Mouse (Mus musculus) CH12.LX (cell line): Measurements from ENCODE around the gene Dpm1. TPM values are rescaled to one million over a fixed set of nuclear protein-coding genes. Genes with fewer than 3 reads are reported as not detected.
A peak's percentile ranks its signal among the peaks of the same experiment; 100 is the strongest.

Source experiments
- DNase-seq: peaks from one replicate; pipeline ENCODE4 v3.0.0-alpha.2; 2013; ENCODE audit errors: extremely low read depth
- H3K27ac ChIP-seq: 2 replicates; pipeline ENCODE4 v1.5.1; 2012; ENCODE audit warnings: low read depth, mild to moderate bottlenecking, control low read depth, moderate library complexity; ENCODE audit not compliant: insufficient read depth
- H3K27me3 ChIP-seq: replicated peaks from 2 replicates; pipeline ENCODE3; 2012; ENCODE audit warnings: inconsistent platforms
- H3K36me3 ChIP-seq, 2 experiments: replicated peaks in 1 of 2; 2 replicates each; pipeline versions ENCODE3 to v1.6.1; 2012; ENCODE audit warnings: inconsistent platforms in 1 of 2, low read length in 1 of 2, mild to moderate bottlenecking in 1 of 2, mixed read lengths in 1 of 2, moderate library complexity in 1 of 2; ENCODE audit not compliant: control insufficient read depth in 1 of 2, insufficient read depth in 1 of 2
- H3K4me1 ChIP-seq, 2 experiments: 2 replicates each; pipeline ENCODE4 v1.6.1; 2012; ENCODE audit warnings: inconsistent platforms in 1 of 2, moderate library complexity in 1 of 2; ENCODE audit not compliant: insufficient read depth in 2 of 2, control insufficient read depth in 1 of 2
- H3K4me2 ChIP-seq: 2 replicates; pipeline ENCODE4 v1.6.1; 2012; ENCODE audit warnings: low read depth, mild to moderate bottlenecking, control low read depth; ENCODE audit not compliant: poor library complexity, insufficient read depth, severe bottlenecking
- H3K4me3 ChIP-seq, 3 experiments: fragments of 150-350 bp in 1 of 3; sonication (generic) in 1 of 3; replicated peaks in 1 of 3; 2 replicates each; pipeline versions ENCODE3 to v1.5.1; 2011 to 2012; ENCODE audit warnings: low read depth in 2 of 3, low read length in 2 of 3, mild to moderate bottlenecking in 2 of 3, moderate library complexity in 2 of 3, control low read depth in 1 of 3, improper control_type of control experiment in 1 of 3, inconsistent platforms in 1 of 3, mixed read lengths in 1 of 3; ENCODE audit not compliant: poor library complexity in 1 of 3
- H3K79me2 ChIP-seq: replicated peaks from 2 replicates; pipeline ENCODE4 v1.6.1; 2012; ENCODE audit warnings: mild to moderate bottlenecking, moderate library complexity; ENCODE audit not compliant: control insufficient read depth, poor library complexity, insufficient read depth, severe bottlenecking; ENCODE audit errors: extremely low read depth
- H3K9ac ChIP-seq: 2 replicates; pipeline ENCODE4 v1.6.1; 2012; ENCODE audit warnings: low read depth, mild to moderate bottlenecking, control low read depth, moderate library complexity; ENCODE audit not compliant: insufficient read depth
- H3K9me3 ChIP-seq: replicated peaks from 2 replicates; pipeline ENCODE3; 2012; ENCODE audit warnings: low read length, inconsistent platforms, mixed read lengths
- BHLHE40 ChIP-seq: IDR thresholded peaks from 2 replicates; pipeline ENCODE4 v1.6.1; 2011; ENCODE audit warnings: mild to moderate bottlenecking, low read depth, low read length, improper control_type of control experiment
- CHD2 ChIP-seq: IDR thresholded peaks from 2 replicates; pipeline ENCODE4 v1.6.1; 2011; ENCODE audit warnings: low read length, improper control_type of control experiment
- E2F4 ChIP-seq: IDR thresholded peaks from 2 replicates; pipeline ENCODE4 v1.6.1; 2011; ENCODE audit warnings: low read depth, low read length, improper control_type of control experiment; ENCODE audit not compliant: insufficient replicate concordance
- ELF1 ChIP-seq: IDR thresholded peaks from 2 replicates; pipeline ENCODE4 v1.6.1; 2014; ENCODE audit warnings: low read depth, mild to moderate bottlenecking, inconsistent platforms, low read length, improper control_type of control experiment
- ETS1 ChIP-seq: conservative IDR thresholded peaks from 2 replicates; pipeline ENCODE4 v1.6.1; 2012; ENCODE audit warnings: low read depth, mild to moderate bottlenecking, inconsistent platforms, low read length, improper control_type of control experiment, moderate library complexity
- GABPA ChIP-seq: IDR thresholded peaks from 2 replicates; pipeline ENCODE4 v1.6.1; 2012; ENCODE audit warnings: low read depth, low read length, improper control_type of control experiment, inconsistent platforms; ENCODE audit not compliant: insufficient replicate concordance
- HCFC1 ChIP-seq: IDR thresholded peaks from 2 replicates; pipeline ENCODE4 v1.6.1; 2012; ENCODE audit warnings: low read depth, mild to moderate bottlenecking, inconsistent platforms, low read length, improper control_type of control experiment
- IRF4 ChIP-seq: IDR thresholded peaks from 2 replicates; pipeline ENCODE4 v1.6.1; 2014; ENCODE audit warnings: low read depth, mild to moderate bottlenecking, inconsistent platforms, low read length, improper control_type of control experiment
- JUN ChIP-seq: IDR thresholded peaks from 2 replicates; pipeline ENCODE4 v1.6.1; 2011; ENCODE audit warnings: low read depth, mild to moderate bottlenecking, low read length, improper control_type of control experiment, moderate library complexity; ENCODE audit not compliant: insufficient read depth
- JUND ChIP-seq: conservative IDR thresholded peaks from 2 replicates; pipeline ENCODE4 v1.6.1; 2011; ENCODE audit warnings: low read depth, low read length, improper control_type of control experiment
- MAFK ChIP-seq: IDR thresholded peaks from 2 replicates; pipeline ENCODE4 v1.6.1; 2011; ENCODE audit warnings: low read length, improper control_type of control experiment; ENCODE audit not compliant: insufficient replicate concordance
- MEF2A ChIP-seq: IDR thresholded peaks from 2 replicates; pipeline ENCODE4 v1.6.1; 2014; ENCODE audit warnings: low read depth, mild to moderate bottlenecking, inconsistent platforms, low read length, improper control_type of control experiment, borderline replicate concordance
- MXI1 ChIP-seq: IDR thresholded peaks from 2 replicates; pipeline ENCODE4 v1.6.1; 2011; ENCODE audit warnings: mild to moderate bottlenecking, low read depth, low read length, improper control_type of control experiment
- MYC ChIP-seq: IDR thresholded peaks from 2 replicates; pipeline ENCODE4 v1.6.1; 2011; ENCODE audit warnings: low read depth, mild to moderate bottlenecking, improper control_type of control experiment, low read length
- PAX5 ChIP-seq: IDR thresholded peaks from 2 replicates; pipeline ENCODE4 v1.6.1; 2012; ENCODE audit warnings: low read length, inconsistent platforms, mixed read lengths
- POLR2AphosphoS2 ChIP-seq: IDR thresholded peaks from 2 replicates; pipeline ENCODE4 v1.6.1; 2011; ENCODE audit warnings: low read depth, low read length, improper control_type of control experiment
- SIN3A ChIP-seq: IDR thresholded peaks from 2 replicates; pipeline ENCODE4 v1.6.1; 2012; ENCODE audit warnings: low read length, improper control_type of control experiment, inconsistent platforms
- SMC3 ChIP-seq: IDR thresholded peaks from 2 replicates; pipeline ENCODE4 v1.6.1; 2011; ENCODE audit warnings: low read depth, low read length, improper control_type of control experiment
- TCF12 ChIP-seq: IDR thresholded peaks from 2 replicates; pipeline ENCODE4 v1.6.1; 2014; ENCODE audit warnings: low read depth, mild to moderate bottlenecking, inconsistent platforms, low read length, improper control_type of control experiment
- USF1 ChIP-seq: IDR thresholded peaks from 2 replicates; pipeline ENCODE4 v1.6.1; 2014; ENCODE audit warnings: low read depth, mild to moderate bottlenecking, inconsistent platforms, low read length, improper control_type of control experiment
- USF2 ChIP-seq: conservative IDR thresholded peaks from 2 replicates; pipeline ENCODE4 v1.6.1; 2011; ENCODE audit warnings: low read depth, low read length, improper control_type of control experiment
- ZC3H11A ChIP-seq: IDR thresholded peaks from 2 replicates; pipeline ENCODE4 v1.6.1; 2012; ENCODE audit warnings: low read depth, mild to moderate bottlenecking, inconsistent platforms, low read length, improper control_type of control experiment
- ZMIZ1 ChIP-seq: IDR thresholded peaks from 2 replicates; pipeline ENCODE4 v1.6.1; 2012; ENCODE audit warnings: low read depth, mild to moderate bottlenecking, inconsistent platforms, low read length, improper control_type of control experiment
- ZNF384 ChIP-seq: IDR thresholded peaks from 2 replicates; pipeline ENCODE4 v1.6.1; 2012; ENCODE audit warnings: low read depth, low read length, improper control_type of control experiment, inconsistent platforms
- dilution Hi-C: fragments of 300-500 bp; cut with MboI; formaldehyde crosslinking; loops from 2 replicates; pipeline ENCODE4 v1.14.3; 2020; ENCODE audit warnings: low sequenced_read_pairs; ENCODE audit not compliant: extremely low pct_unique_long_range_greater_than_20kb, extremely low pct_ligation_motif_present
- in situ Hi-C: fragments of 300-500 bp; cut with MboI; formaldehyde crosslinking; loops from 3 replicates; pipeline ENCODE4 v1.14.3; 2019; ENCODE audit warnings: low sequenced_read_pairs, low pct_ligation_motif_present, low pct_unique_long_range_greater_than_20kb, mixed read lengths
- polyA plus RNA-seq: library from polyadenylated mRNA; unstranded; fragments of >175 nt; gene quantifications from 2 replicates; pipeline ENCODE4 v1.2.1, GENCODE M21; 2012; ENCODE audit warnings: low read depth; ENCODE audit not compliant: insufficient read length
- total RNA-seq, 2 experiments: library from RNA; depleted of rRNA; stranded (reverse); fragments of 300-350 nt in 1 of 2; fragments of >200 nt in 1 of 2; gene quantifications; 2 replicates each; pipeline ENCODE4 v1.2.3; 2012 to 2014

The Dpm1 gene
- total and polyA plus RNA-seq, 3 experiments = 28.5 to 52.9 (median 30.7) TPM

DNA sequence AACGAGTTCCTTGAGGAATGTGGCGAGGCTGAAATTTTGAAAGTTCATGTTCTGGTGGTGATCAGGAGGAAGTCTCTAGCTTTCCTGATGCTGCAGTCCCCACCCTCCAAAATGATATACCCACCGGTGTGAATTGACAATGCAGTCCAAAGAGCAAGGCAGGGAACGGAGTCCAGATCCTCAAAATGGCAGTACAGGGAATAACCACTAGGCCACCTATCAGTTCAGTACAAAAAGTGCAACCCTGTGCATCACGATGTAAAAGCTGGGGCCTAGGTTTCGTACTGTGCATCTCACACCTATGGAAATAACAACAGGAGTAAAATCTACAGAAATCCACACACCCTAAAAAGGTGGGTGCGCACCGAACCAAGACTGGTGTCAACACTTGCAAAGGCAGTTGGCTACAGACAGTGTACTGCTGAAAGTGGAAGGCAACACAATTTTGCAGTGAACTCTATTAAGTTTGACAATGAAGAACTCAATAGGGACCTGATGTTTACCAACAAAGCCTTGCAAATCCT, 25.9 kb downstream of the Dpm1 start:
- H3K27me3 ChIP-seq = no peaks in the 10 kb centered on the region
- H3K27ac ChIP-seq = no peak overlapping the region
- peaks cover 24 to 63% of the 10 kb centered on the region in 2 experiments for H3K36me3 ChIP-seq
- H3K4me2 ChIP-seq = peak overlapping the region; percentile 80
- TF ChIP-seq USF1 = no peak
- TF ChIP-seq PAX5 = no peak
- no peak for TF ChIP-seq HCFC1
- TF ChIP-seq TCF12 = no peak
- no peak for TF ChIP-seq JUND
- TF ChIP-seq CHD2 = no peak
- no peak for TF ChIP-seq ZMIZ1
- TF ChIP-seq SIN3A = no peak
- TF ChIP-seq ELF1 = no peak
- H3K79me2 ChIP-seq = peaks cover 66% of the 10 kb centered on the region
- H3K4me1 ChIP-seq = peaks cover 16 to 61% of the 10 kb centered on the region in 2 experiments
- H3K9ac ChIP-seq = peak overlapping the region; percentile 53; the same call in 1 of the 2 replicates
- DNase-seq = no peak
- in situ Hi-C loops = no loop called here
- H3K9me3 ChIP-seq = peaks cover 4% of the 10 kb centered on the region
- dilution Hi-C loops = no loop called here
- H3K4me3 ChIP-seq = peak overlapping the region; percentile 62 to 96 (median 94)

DNA sequence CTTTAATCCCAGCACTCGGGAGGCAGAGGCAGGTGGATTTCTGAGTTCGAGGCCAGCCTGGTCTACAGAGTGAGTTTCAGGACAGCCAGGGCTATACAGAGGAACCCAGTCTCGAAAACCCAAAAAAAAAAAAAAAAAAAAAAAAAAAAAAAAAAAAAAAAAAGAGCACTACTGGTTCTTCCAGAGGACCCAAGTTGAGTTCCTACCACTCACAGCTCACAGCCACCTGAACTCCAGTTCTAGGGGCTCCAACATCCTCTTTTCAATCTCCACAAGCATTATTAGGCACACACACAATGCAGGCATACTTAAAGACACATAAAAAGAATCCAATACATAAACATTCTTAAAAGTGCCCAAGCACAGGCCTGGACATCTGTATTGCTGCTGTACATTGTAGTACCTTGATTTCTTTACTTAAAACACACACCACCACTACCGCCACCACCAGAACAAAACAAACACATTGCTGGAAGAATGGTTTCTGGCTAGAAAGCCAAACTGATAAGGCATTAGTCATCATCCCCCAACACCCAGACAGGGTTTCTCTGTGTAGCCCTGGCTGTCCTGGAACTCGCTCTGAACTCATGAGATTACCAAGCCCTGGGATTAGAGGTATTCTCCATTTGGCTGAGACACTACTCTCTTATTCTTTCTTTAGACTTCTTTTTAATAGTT, 30.2 kb downstream of the Dpm1 start:
- in situ Hi-C loops (no loop called here), dilution Hi-C loops (no loop called here)
- Histone ChIP-seq H3K4me3 (no peak overlapping the region), H3K9ac (no peak overlapping the region), H3K4me2 (peak overlapping the region; percentile 87), H3K27me3 (no peaks in the 10 kb centered on the region), H3K9me3 (peaks cover 4% of the 10 kb centered on the region), H3K79me2 (peaks cover 94% of the 10 kb centered on the region), H3K36me3 (peaks cover 41 to 85% of the 10 kb centered on the region in 2 experiments), H3K27ac (peak overlapping the region; percentile 37; the same call in 1 of the 2 replicates), H3K4me1 (peaks cover 23 to 77% of the 10 kb centered on the region in 2 experiments)
- TF ChIP-seq ZNF384 (peak; percentile 81), JUN (no peak), TCF12 (no peak)
- no peak for DNase-seq

DNA sequence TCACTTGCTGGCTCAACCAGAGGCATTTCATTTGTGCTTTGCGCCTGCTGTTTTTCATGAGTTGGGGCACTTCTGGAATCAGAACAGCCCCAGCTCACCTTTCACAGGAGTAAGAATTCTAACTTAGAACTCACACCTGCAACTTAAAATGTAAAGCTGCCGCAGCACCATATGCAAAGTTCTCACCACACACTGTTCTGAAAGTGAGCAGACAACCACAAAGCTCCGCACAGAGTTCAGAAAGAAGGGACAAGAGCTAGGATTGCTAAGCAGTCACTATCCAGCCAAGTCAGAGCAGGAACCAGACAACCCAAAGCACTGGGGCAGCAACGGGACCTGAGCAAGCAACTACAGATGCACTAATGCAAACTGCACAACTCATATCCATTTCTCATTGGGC, 30.9 kb downstream of the Dpm1 start:
- Histone ChIP-seq H3K9ac (no peak overlapping the region), H3K79me2 (peaks cover 94% of the 10 kb centered on the region), H3K9me3 (peaks cover 4% of the 10 kb centered on the region), H3K27ac (peak overlapping the region; percentile 37), H3K4me3 (no peak overlapping the region), H3K4me1 (peaks cover 20 to 77% of the 10 kb centered on the region in 2 experiments), H3K36me3 (peaks cover 39 to 86% of the 10 kb centered on the region in 2 experiments), H3K4me2 (peak overlapping the region; percentile 87), H3K27me3 (no peaks in the 10 kb centered on the region)
- DNase-seq = peak; percentile 47
- in situ Hi-C loops (no loop called here), dilution Hi-C loops (no loop called here)
- TF ChIP-seq SIN3A (no peak), ZC3H11A (no peak), MAFK (0 out of 2 replicates have a peak, but pooled peaks have one; percentile 27), BHLHE40 (peak; percentile 54), SMC3 (no peak), MYC (0 out of 2 replicates have a peak, but pooled peaks have one; percentile 23), GABPA (no peak), IRF4 (0 out of 2 replicates have a peak, but pooled peaks have one; percentile 21), E2F4 (no peak), ELF1 (no peak), ETS1 (0 out of 2 replicates have a peak, but pooled peaks have one; percentile 14), JUND (peak; percentile 47; the same call in 1 of the 2 replicates), POLR2AphosphoS2 (no peak), MXI1 (no peak), MEF2A (no peak), USF2 (no peak)
